Mouse (Mus musculus): ENCODE results near the gene Masp2. TPM values are rescaled to one million over a fixed set of nuclear protein-coding genes. Genes with fewer than 3 reads are reported as not detected.

Masp2 gene
- polyA plus RNA-seq, 1 experiment from 2014 or later: 0.54 TPM

DNA sequence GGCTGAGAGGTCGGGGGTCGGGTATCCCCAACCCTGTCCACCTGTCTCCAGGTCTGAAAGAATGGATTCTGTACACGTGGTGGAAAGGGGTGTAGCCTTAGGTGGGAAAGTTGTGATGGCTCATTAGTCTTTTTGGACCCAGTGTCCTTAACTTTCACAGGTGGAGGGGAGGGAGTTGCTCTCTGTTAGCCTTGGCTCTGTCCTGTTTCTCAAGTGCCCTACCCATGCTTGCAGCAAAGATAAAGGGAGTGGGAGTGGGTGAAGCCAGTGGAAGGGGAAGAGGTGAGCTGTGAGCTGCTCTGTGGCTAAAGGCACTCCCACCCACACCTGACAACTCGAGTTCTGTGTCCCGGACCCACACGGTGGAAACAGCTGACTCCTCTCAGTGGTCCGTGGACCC is 61.0 kb downstream of the Masp2 start:
- no peaks in the 10 kb centered on the region for H3K9me3 ChIP-seq
- H3K4me1 ChIP-seq: peaks cover 5% of the 10 kb centered on the region; the same call in 1 of the 2 replicates
- H3K36me3 ChIP-seq: no peaks in the 10 kb centered on the region
- 86% methylated on average over 7 of the region's 7 CpGs for WGBS
- H3K4me2 ChIP-seq (replicated peaks): no peak overlapping the region
- ATAC-seq (ENCODE audit: insufficient number of reproducible peaks, insufficient read depth, low FRiP score, low TSS enrichment): no peak
- 0 out of 2 replicates have a peak, but pooled peaks cover 7% of the 10 kb centered on the region for H3K27me3 ChIP-seq
- H3K9ac ChIP-seq: no peak overlapping the region
- H3K27ac ChIP-seq: no peak overlapping the region
- H3K4me3 ChIP-seq: no peak overlapping the region

DNA sequence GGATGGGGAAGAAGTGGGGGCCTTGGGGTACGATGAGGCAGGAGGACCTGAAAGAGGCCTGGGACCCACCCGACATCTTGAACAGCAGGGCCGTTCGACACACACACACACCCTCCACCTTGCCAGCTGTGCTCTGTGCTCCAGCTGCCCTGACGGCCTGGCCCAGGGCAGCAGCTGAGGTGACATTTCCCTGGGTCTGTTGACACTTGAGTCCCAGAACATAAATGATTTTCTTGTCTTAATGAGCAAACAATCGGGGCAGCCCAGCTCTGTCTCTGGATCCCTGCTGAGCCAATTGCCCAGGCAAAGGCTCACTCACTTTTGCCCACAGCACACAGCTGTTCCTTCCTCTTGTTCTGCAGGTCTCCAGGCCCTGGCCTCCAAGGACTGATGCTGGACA is 61.7 kb downstream of the Masp2 start:
- Histone ChIP-seq H3K4me1 (peaks cover 5% of the 10 kb centered on the region; the same call in 1 of the 2 replicates), H3K27me3 (0 out of 2 replicates have a peak, but pooled peaks cover 7% of the 10 kb centered on the region), H3K9ac (no peak overlapping the region), H3K4me3 (no peak overlapping the region), H3K27ac (no peak overlapping the region), H3K36me3 (no peaks in the 10 kb centered on the region), H3K9me3 (no peaks in the 10 kb centered on the region), H3K4me2 (replicated peaks) (no peak overlapping the region)
- no peak for ATAC-seq (ENCODE audit: insufficient number of reproducible peaks, insufficient read depth, low FRiP score, low TSS enrichment)
- WGBS: 61% methylated on average over 6 of the region's 6 CpGs

Other genes starting within 250 kb of the Masp2 start
- 19.6 and 21.3 TPM in 2 replicates for gene Ubiad1, start 157.8 kb upstream of the Masp2 start, polyA plus RNA-seq (2016; fragmentation: Nextera tagmentation; extraction: Ambion mirVana)
- 19.8 and 21.0 TPM in 2 replicates for gene Mtor, start 153.9 kb upstream of the Masp2 start, polyA plus RNA-seq (2016; fragmentation: Nextera tagmentation; extraction: Ambion mirVana)
- 1.0 and 1.2 TPM in 2 replicates for gene Angptl7, start 102.1 kb upstream of the Masp2 start, polyA plus RNA-seq (2016; fragmentation: Nextera tagmentation; extraction: Ambion mirVana)
- gene Exosc10, start 44.1 kb upstream of the Masp2 start, polyA plus RNA-seq (2016; fragmentation: Nextera tagmentation; extraction: Ambion mirVana): 106 and 109 TPM in 2 replicates
- 206 and 210 TPM in 2 replicates for gene Srm, start 11.1 kb upstream of the Masp2 start, polyA plus RNA-seq (2016; fragmentation: Nextera tagmentation; extraction: Ambion mirVana)
- gene Tardbp, start 24.5 kb downstream of the Masp2 start, polyA plus RNA-seq (2016; fragmentation: Nextera tagmentation; extraction: Ambion mirVana): 362 and 375 TPM in 2 replicates
- gene Gm572, start 40.8 kb downstream of the Masp2 start, polyA plus RNA-seq (2016; fragmentation: Nextera tagmentation; extraction: Ambion mirVana): not detected in 2 replicates
- 4.5 and 4.6 TPM in 2 replicates for gene Casz1, start 201.9 kb downstream of the Masp2 start, polyA plus RNA-seq (2016; fragmentation: Nextera tagmentation; extraction: Ambion mirVana)

All from embryonic facial prominence, embryonic 12.5 days (tissue).